Mouse (Mus musculus) liver, adult 2 months (tissue): ENCODE results near the gene Serf2.

Experiments
- CTCF ChIP-seq: fragments of 200-500 bp; IDR thresholded peaks from 2 replicates; pipeline ENCODE4 v1.5.1; 2011; ENCODE audit warnings: low read depth, low read length, control low read depth
- POLR2A ChIP-seq: fragments of 200-500 bp; IDR thresholded peaks from 2 replicates; pipeline ENCODE4 v1.6.1; 2011; ENCODE audit warnings: low read length, control low read depth; ENCODE audit not compliant: insufficient read depth; ENCODE audit errors: extremely low read depth

DNA sequence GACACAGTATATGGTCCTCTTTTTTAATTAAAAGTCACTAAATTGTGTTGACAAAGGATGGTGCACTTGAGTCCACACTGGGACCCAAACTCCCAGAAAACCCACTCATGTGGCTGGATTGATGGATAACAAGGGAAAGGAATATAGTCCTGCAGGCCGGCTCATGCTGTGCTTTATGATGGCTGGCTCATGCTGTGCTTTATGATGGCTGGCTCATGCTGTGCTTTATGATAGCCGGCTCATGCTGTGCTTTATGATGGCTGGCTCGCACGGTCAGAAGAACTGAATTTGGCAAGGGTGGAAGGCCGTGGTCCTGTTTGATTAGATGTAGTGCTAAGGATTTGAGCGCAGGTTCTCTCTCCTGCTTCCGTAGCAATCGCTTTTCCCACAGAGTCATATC is 34.6 kb downstream of the Serf2 start:
- TF ChIP-seq CTCF (no peak), POLR2A (no peak)
